Mouse (Mus musculus): ENCODE results near the gene Fam171b. TPM values are rescaled to one million over a fixed set of nuclear protein-coding genes. Genes with fewer than 3 reads are reported as not detected.

The Fam171b gene
- polyA plus RNA-seq (2017; shearing (Covaris generic)), result 0.12 TPM

DNA sequence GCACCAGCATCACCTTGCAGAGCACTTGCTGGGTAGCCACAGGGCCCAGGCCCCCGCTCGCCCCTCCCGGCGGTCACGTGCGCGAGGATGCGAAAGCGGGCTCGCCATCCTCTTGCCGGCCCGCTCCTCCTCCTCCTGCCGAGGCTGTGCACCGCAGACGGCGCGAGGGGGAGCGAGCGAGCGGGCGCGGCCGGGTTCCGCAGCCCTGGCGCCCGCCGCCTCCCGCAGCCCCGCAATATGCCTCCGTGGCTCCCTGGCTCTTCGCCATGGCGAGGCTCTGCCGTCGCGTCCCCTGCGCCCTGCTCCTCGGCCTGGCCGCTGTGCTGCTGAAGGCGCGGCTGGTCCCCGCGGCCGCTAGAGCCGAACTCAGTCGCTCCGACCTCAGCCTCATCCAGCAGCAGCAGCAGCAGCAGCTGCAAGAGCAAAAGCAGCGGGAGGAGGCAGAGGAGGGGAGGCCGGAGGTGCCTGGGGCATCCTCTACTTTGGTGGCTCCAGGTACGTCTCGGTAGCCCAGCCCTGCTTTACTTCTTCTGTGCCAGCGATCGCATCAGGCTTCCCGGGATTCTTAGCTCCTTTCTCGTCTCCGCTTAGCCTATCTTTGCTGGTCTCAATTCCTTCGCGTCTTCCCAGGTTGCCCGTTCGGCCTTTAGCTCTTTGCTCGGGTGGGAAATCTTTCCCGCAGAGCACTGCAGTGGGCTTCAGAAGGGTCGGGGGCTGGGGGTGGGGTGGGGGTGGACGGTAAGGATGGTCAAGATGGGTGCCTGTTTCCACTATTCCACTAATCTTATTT is at the start of gene Fam171b:
Gene Fam171b, plus strand, starts transcription at position 154 of the 790 bp plus-strand sequence.

Other genes starting within 250 kb of the Fam171b start
- gene Zc3h15, start 168.2 kb upstream of the Fam171b start, polyA plus RNA-seq (2017; shearing (Covaris generic)), result 127 TPM
- 25.3 TPM for gene Itgav, start 88.2 kb upstream of the Fam171b start, polyA plus RNA-seq (2017; shearing (Covaris generic))
- gene Zswim2, start 128.6 kb downstream of the Fam171b start, polyA plus RNA-seq (2017; shearing (Covaris generic)), result not detected
- gene Gm13698, start 143.1 kb downstream of the Fam171b start, polyA plus RNA-seq (2017; shearing (Covaris generic)), result not detected
- not detected for gene Gm13693, start 148.9 kb downstream of the Fam171b start, polyA plus RNA-seq (2017; shearing (Covaris generic))
- not detected for gene Gm13695, start 154.7 kb downstream of the Fam171b start, polyA plus RNA-seq (2017; shearing (Covaris generic))
- not detected for gene Gm13696, start 160.5 kb downstream of the Fam171b start, polyA plus RNA-seq (2017; shearing (Covaris generic))
- not detected for gene Gm13694, start 166.3 kb downstream of the Fam171b start, polyA plus RNA-seq (2017; shearing (Covaris generic))
- gene Gm13697, start 172.1 kb downstream of the Fam171b start, polyA plus RNA-seq (2017; shearing (Covaris generic)), result not detected
- not detected for gene Gm13691, start 177.9 kb downstream of the Fam171b start, polyA plus RNA-seq (2017; shearing (Covaris generic))